Mouse (Mus musculus): ENCODE measurements at regions not wholly inside any gene's neighbourhood (a gene's known extent, or its start where the extent isn't known, plus 50 kb on each side); places are given as distances from the start of the nearest gene placed in this dataset.

DNA sequence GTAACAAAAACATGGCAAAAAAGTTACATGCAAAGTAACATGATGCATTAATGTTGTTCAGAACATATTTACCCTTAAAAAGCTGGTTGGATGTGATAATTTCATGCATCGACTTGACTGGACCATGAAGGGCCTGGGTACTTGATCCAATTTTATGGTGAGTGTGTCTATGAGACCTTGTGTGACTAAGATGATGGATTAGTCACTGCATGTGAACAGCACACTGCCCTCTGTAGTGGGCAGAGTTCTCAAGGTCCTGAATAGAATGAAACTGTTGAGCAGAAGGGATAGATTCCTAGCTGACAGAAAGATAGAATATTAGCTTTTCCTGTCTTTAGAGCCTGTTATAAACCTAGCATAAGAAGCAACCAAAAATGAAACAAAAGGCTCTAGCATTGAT, 72.3 kb upstream of the Vgll2 start:
- TF ChIP-seq CTCF (conservative IDR thresholded peaks at IDR 0.05; ENCODE audit: insufficient read depth, insufficient read length, low read depth, low read length) (no peak), POLR2A (IDR thresholded peaks at IDR 0.05; ENCODE audit: low read depth, low read length) (no peak)

Data from kidney, adult 2 months (tissue).